Mouse (Mus musculus): ENCODE measurements at regions not wholly inside any gene's neighbourhood (a gene's known extent, or its start where the extent isn't known, plus 50 kb on each side); places are given as distances from the start of the nearest gene placed in this dataset.
A peak's percentile ranks its signal among the peaks of the same experiment; 100 is the strongest.

- DNase-seq (ENCODE audit: low spot score) (peak; percentile 75), ATAC-seq (ENCODE audit: low FRiP score, low read depth) (peak; percentile 79)
- TF ChIP-seq POLR2A (IDR thresholded peaks at IDR 0.05; ENCODE audit: borderline replicate concordance, extremely low read depth, insufficient read depth, insufficient read length): no peak
Observed at GRCm38 (mm10) chr1:44849366-44849951, 298.1 kb downstream of the Gulp1 start.

GRCm38 (mm10) chr1:44863390-44863789, 312.1 kb downstream of the Gulp1 start:
- H3K27me3 ChIP-seq (ENCODE audit: control insufficient read depth, insufficient read depth, low read length): no peaks in the 10 kb centered on the region
- H3K4me3 ChIP-seq (replicated peaks; ENCODE audit: low read length): no peak overlapping the region
- H3K4me1 ChIP-seq (ENCODE audit: control insufficient read depth, insufficient read depth, low read length): no peaks in the 10 kb centered on the region
- DNase-seq (ENCODE audit: low spot score) (no peak), ATAC-seq (ENCODE audit: low FRiP score, low read depth) (no peak)
- no peak overlapping the region for H3K9ac ChIP-seq (ENCODE audit: low read depth, low read length, severe bottlenecking)
- no peaks in the 10 kb centered on the region for H3K36me3 ChIP-seq (ENCODE audit: control insufficient read depth, insufficient read depth, low read length)
- no peak overlapping the region for H3K27ac ChIP-seq (replicated peaks; ENCODE audit: low read depth, low read length)
- WGBS: 50% methylated on average over 1 of the region's 1 CpGs
- TF ChIP-seq POLR2A (IDR thresholded peaks at IDR 0.05; ENCODE audit: borderline replicate concordance, extremely low read depth, insufficient read depth, insufficient read length): no peak
- no peaks in the 10 kb centered on the region for H3K9me3 ChIP-seq (ENCODE audit: control insufficient read depth, low read length)
- H3K4me2 ChIP-seq (replicated peaks; ENCODE audit: low read depth, low read length, severe bottlenecking): no peak overlapping the region

More at GRCm38 (mm10) chr1:44849366-44849951, 298.1 kb downstream of the Gulp1 start:
- H3K36me3 ChIP-seq (ENCODE audit: control insufficient read depth, insufficient read depth, low read length): no peaks in the 10 kb centered on the region
- no peak overlapping the region for H3K4me3 ChIP-seq (replicated peaks; ENCODE audit: low read length)
- H3K9me3 ChIP-seq (ENCODE audit: control insufficient read depth, low read length): no peaks in the 10 kb centered on the region
- H3K27ac ChIP-seq (replicated peaks; ENCODE audit: low read depth, low read length): no peak overlapping the region
- no peaks in the 10 kb centered on the region for H3K27me3 ChIP-seq (ENCODE audit: control insufficient read depth, insufficient read depth, low read length)
- WGBS: 4% methylated on average over 4 of the region's 4 CpGs
- H3K4me1 ChIP-seq (ENCODE audit: control insufficient read depth, insufficient read depth, low read length): peaks cover 4% of the 10 kb centered on the region; the same call in 1 of the 2 replicates
- no peak overlapping the region for H3K4me2 ChIP-seq (replicated peaks; ENCODE audit: low read depth, low read length, severe bottlenecking)
- no peak overlapping the region for H3K9ac ChIP-seq (ENCODE audit: low read depth, low read length, severe bottlenecking)

GRCm38 (mm10) chr1:44863818-44864217, 312.5 kb downstream of the Gulp1 start:
- H3K9ac ChIP-seq (ENCODE audit: low read depth, low read length, severe bottlenecking): no peak overlapping the region
- no peaks in the 10 kb centered on the region for H3K36me3 ChIP-seq (ENCODE audit: control insufficient read depth, insufficient read depth, low read length)
- no peak for DNase-seq (ENCODE audit: low spot score)
- 86% methylated on average over 1 of the region's 1 CpGs for WGBS
- H3K4me2 ChIP-seq (replicated peaks; ENCODE audit: low read depth, low read length, severe bottlenecking): no peak overlapping the region
- no peak for ATAC-seq (ENCODE audit: low FRiP score, low read depth)
- no peaks in the 10 kb centered on the region for H3K4me1 ChIP-seq (ENCODE audit: control insufficient read depth, insufficient read depth, low read length)
- no peak overlapping the region for H3K27ac ChIP-seq (replicated peaks; ENCODE audit: low read depth, low read length)
- no peaks in the 10 kb centered on the region for H3K9me3 ChIP-seq (ENCODE audit: control insufficient read depth, low read length)
- no peak overlapping the region for H3K4me3 ChIP-seq (replicated peaks; ENCODE audit: low read length)
- no peaks in the 10 kb centered on the region for H3K27me3 ChIP-seq (ENCODE audit: control insufficient read depth, insufficient read depth, low read length)
- TF ChIP-seq POLR2A (IDR thresholded peaks at IDR 0.05; ENCODE audit: borderline replicate concordance, extremely low read depth, insufficient read depth, insufficient read length): no peak

DNA sequence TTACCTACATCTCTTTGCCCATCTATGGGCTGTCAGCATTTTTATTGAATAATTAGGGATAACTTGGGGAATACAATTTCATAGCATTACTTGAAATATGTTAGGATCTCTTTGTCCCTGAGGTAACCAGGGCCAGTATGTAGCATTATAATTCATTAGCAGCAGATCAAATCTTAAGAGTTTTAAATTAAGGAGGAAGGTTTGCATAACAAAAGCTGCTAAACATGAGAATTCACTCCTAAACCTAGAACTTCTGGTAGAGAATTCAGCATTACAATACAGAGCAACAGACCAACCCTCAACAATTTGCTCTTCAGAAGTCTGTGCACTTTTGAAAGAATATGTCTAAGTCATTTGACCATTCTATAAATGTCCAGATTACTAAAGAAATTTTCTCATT, 340.3 kb downstream of the Gulp1 start:
- DNase-seq (ENCODE audit: low spot score) (no peak), ATAC-seq (ENCODE audit: low FRiP score, low read depth) (no peak)
- Histone ChIP-seq H3K4me1 (ENCODE audit: control insufficient read depth, insufficient read depth, low read length) (no peaks in the 10 kb centered on the region), H3K36me3 (ENCODE audit: control insufficient read depth, insufficient read depth, low read length) (no peaks in the 10 kb centered on the region), H3K9ac (ENCODE audit: low read depth, low read length, severe bottlenecking) (no peak overlapping the region), H3K9me3 (ENCODE audit: control insufficient read depth, low read length) (no peaks in the 10 kb centered on the region), H3K27ac (replicated peaks; ENCODE audit: low read depth, low read length) (no peak overlapping the region), H3K27me3 (ENCODE audit: control insufficient read depth, insufficient read depth, low read length) (no peaks in the 10 kb centered on the region), H3K4me3 (replicated peaks; ENCODE audit: low read length) (no peak overlapping the region), H3K4me2 (replicated peaks; ENCODE audit: low read depth, low read length, severe bottlenecking) (no peak overlapping the region)
- no peak for TF ChIP-seq POLR2A (IDR thresholded peaks at IDR 0.05; ENCODE audit: borderline replicate concordance, extremely low read depth, insufficient read depth, insufficient read length)

DNA sequence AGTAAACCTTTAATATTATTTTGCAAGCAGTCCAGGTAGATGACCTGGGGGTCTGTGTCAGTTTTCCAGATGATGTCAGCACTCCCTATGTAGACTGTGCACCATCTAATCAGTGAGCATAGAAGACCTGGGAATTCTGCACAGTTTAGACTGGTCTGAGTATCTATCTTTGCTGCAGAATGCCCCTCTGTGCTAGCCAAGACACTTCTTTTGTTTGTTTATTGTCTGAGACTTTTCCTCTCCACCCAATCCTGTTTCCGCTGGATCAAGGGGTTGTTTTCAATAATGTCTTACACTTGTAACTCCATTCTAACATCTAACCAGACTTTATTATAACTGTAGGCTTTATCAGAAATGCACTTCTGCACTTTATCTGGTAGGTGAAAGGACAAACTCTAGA, 341.1 kb downstream of the Gulp1 start:
- no peak for DNase-seq (ENCODE audit: low spot score)
- 73% methylated on average over 1 of the region's 1 CpGs for WGBS
- no peak for ATAC-seq (ENCODE audit: low FRiP score, low read depth)
- Histone ChIP-seq H3K9me3 (ENCODE audit: control insufficient read depth, low read length) (no peaks in the 10 kb centered on the region), H3K27ac (replicated peaks; ENCODE audit: low read depth, low read length) (no peak overlapping the region), H3K4me1 (ENCODE audit: control insufficient read depth, insufficient read depth, low read length) (no peaks in the 10 kb centered on the region), H3K4me2 (replicated peaks; ENCODE audit: low read depth, low read length, severe bottlenecking) (no peak overlapping the region), H3K4me3 (replicated peaks; ENCODE audit: low read length) (no peak overlapping the region), H3K9ac (ENCODE audit: low read depth, low read length, severe bottlenecking) (no peak overlapping the region), H3K27me3 (ENCODE audit: control insufficient read depth, insufficient read depth, low read length) (no peaks in the 10 kb centered on the region), H3K36me3 (ENCODE audit: control insufficient read depth, insufficient read depth, low read length) (no peaks in the 10 kb centered on the region)
- no peak for TF ChIP-seq POLR2A (IDR thresholded peaks at IDR 0.05; ENCODE audit: borderline replicate concordance, extremely low read depth, insufficient read depth, insufficient read length)
